Mouse (Mus musculus) cerebellum, postnatal 10 days (tissue): ENCODE data around the gene Cdca4.
"Not testable (repeated sequence)": the region's sequence is repeated elsewhere in the genome, so short reads cannot be mapped to it uniquely, and the experiment has no call there.

Source experiments
- DNase-seq, 2 experiments: peaks; one replicate each; pipeline ENCODE4 v3.0.0; 2021; ENCODE audit warnings: mixed read lengths in 2 of 2

Gene Cdca4

GRCm38 (mm10) chr12:112821974-112822373 is 7.2 kb downstream of the Cdca4 start:
- no peak for DNase-seq

GRCm38 (mm10) chr12:112821216-112821615 is 8.0 kb downstream of the Cdca4 start:
- no peak for DNase-seq

- DNase-seq: no peak
These were observed 8.7 kb downstream of the Cdca4 start for GRCm38 (mm10) chr12:112820401-112820999.

- no peak for DNase-seq
These were observed 10.1 kb downstream of the Cdca4 start for GRCm38 (mm10) chr12:112819057-112819662.

GRCm38 (mm10) chr12:112816866-112817265 is 12.4 kb downstream of the Cdca4 start:
- DNase-seq: not testable (repeated sequence)

GRCm38 (mm10) chr12:112816294-112816693 is 12.9 kb downstream of the Cdca4 start:
- DNase-seq: peak; percentile 78 to 83

GRCm38 (mm10) chr12:112814682-112815470 is 14.3 kb downstream of the Cdca4 start:
- no peak for DNase-seq

- no peak for DNase-seq
These were observed 15.9 kb downstream of the Cdca4 start for GRCm38 (mm10) chr12:112813370-112813769.

GRCm38 (mm10) chr12:112810092-112810885 is 18.9 kb downstream of the Cdca4 start:
- no peak for DNase-seq

- DNase-seq: no peak
These were observed 19.6 kb downstream of the Cdca4 start for GRCm38 (mm10) chr12:112809641-112810040.

GRCm38 (mm10) chr12:112808587-112809364 is 20.4 kb downstream of the Cdca4 start, which contains the start of gene Clba1:
Gene Clba1, plus strand, starts transcription at chr12:112808937.
- peak; percentile 96 to 97 for DNase-seq

- no peak for DNase-seq
These were observed 21.0 kb downstream of the Cdca4 start for GRCm38 (mm10) chr12:112808212-112808586.

GRCm38 (mm10) chr12:112807796-112808195 is 21.4 kb downstream of the Cdca4 start:
- DNase-seq: peak in 1 of 2 experiments; percentile 48

- no peak for DNase-seq
These were observed 23.2 kb downstream of the Cdca4 start for GRCm38 (mm10) chr12:112806044-112806443.

- DNase-seq: peak; percentile 65 to 75
These were observed 25.2 kb downstream of the Cdca4 start for GRCm38 (mm10) chr12:112804046-112804445.

GRCm38 (mm10) chr12:112802917-112803316 is 26.3 kb downstream of the Cdca4 start:
- no peak for DNase-seq

- DNase-seq: peak; percentile 81 to 86
These were observed 27.1 kb downstream of the Cdca4 start, which contains the start of gene Ahnak2 for GRCm38 (mm10) chr12:112801864-112802846. Gene Ahnak2, minus strand, starts transcription at chr12:112802657.

- peak; percentile 84 to 90 for DNase-seq
These were observed 28.7 kb downstream of the Cdca4 start for GRCm38 (mm10) chr12:112800476-112800875.

- DNase-seq: no peak
These were observed 29.8 kb downstream of the Cdca4 start for GRCm38 (mm10) chr12:112799237-112799970.

- no peak for DNase-seq
These were observed 30.5 kb downstream of the Cdca4 start for GRCm38 (mm10) chr12:112798716-112799115.
